Mouse (Mus musculus) myocyte (in vitro differentiated cells): ENCODE results near the gene Rapgef1. TPM values are rescaled to one million over a fixed set of nuclear protein-coding genes. Genes with fewer than 3 reads are reported as not detected.

Experiments
- H3K27me3 ChIP-seq: one replicate; pipeline ENCODE4 v1.6.1; 2011; ENCODE audit not compliant: control insufficient read depth, insufficient read depth, insufficient read length
- H3K36me3 ChIP-seq: one replicate; pipeline ENCODE4 v1.6.1; 2011; ENCODE audit not compliant: control insufficient read depth, insufficient read depth
- H3K4me2 ChIP-seq: one replicate; pipeline ENCODE4 v1.6.1; 2011; ENCODE audit warnings: low read depth, control low read depth
- H3K4me3 ChIP-seq: one replicate; pipeline ENCODE4 v1.5.1; 2011; ENCODE audit warnings: mild to moderate bottlenecking, control low read depth, moderate library complexity
- H3K79me2 ChIP-seq: one replicate; pipeline ENCODE4 v1.6.1; 2011; ENCODE audit not compliant: control insufficient read depth, insufficient read depth
- H3ac ChIP-seq: one replicate; pipeline ENCODE4 v1.6.1; 2011; ENCODE audit not compliant: control insufficient read depth, insufficient read length
- CEBPB ChIP-seq: IDR thresholded peaks from 2 replicates; pipeline ENCODE4 v1.6.1; 2011; ENCODE audit warnings: mild to moderate bottlenecking, moderate library complexity; ENCODE audit not compliant: poor library complexity, insufficient read depth, severe bottlenecking
- E2F4 ChIP-seq: IDR thresholded peaks from one replicate; pipeline ENCODE4 v1.6.1; 2011; ENCODE audit warnings: mild to moderate bottlenecking, control low read depth, moderate library complexity; ENCODE audit not compliant: insufficient read depth
- MAX ChIP-seq: IDR thresholded peaks from one replicate; pipeline ENCODE4 v1.6.1; 2011; ENCODE audit warnings: low read depth, mild to moderate bottlenecking, control low read depth
- MYOD1 ChIP-seq, 3 experiments: IDR thresholded peaks; one replicate each; pipeline ENCODE4 v1.6.1; 2011; ENCODE audit warnings: control low read depth in 2 of 3, low read depth in 2 of 3, mild to moderate bottlenecking in 2 of 3, moderate library complexity in 1 of 3; ENCODE audit not compliant: insufficient read length in 2 of 3, control insufficient read depth in 1 of 3
- MYOG ChIP-seq, 3 experiments: IDR thresholded peaks; one replicate each; pipeline ENCODE4 v1.6.1; 2011; ENCODE audit warnings: control low read depth in 2 of 3, low read depth in 2 of 3, mild to moderate bottlenecking in 2 of 3; ENCODE audit not compliant: insufficient read length in 2 of 3, control insufficient read depth in 1 of 3, insufficient read depth in 1 of 3
- POLR2A ChIP-seq: IDR thresholded peaks from one replicate; pipeline ENCODE4 v1.6.1; 2011; ENCODE audit warnings: low read depth, mild to moderate bottlenecking, control low read depth, moderate library complexity; ENCODE audit not compliant: insufficient read length
- POLR2AphosphoS2 ChIP-seq: IDR thresholded peaks from one replicate; pipeline ENCODE4 v1.6.1; 2011; ENCODE audit warnings: low read depth, control low read depth; ENCODE audit not compliant: insufficient read length
- REST ChIP-seq: IDR thresholded peaks from one replicate; pipeline ENCODE4 v1.6.1; 2011; ENCODE audit warnings: mild to moderate bottlenecking, control low read depth, moderate library complexity; ENCODE audit not compliant: insufficient read depth, insufficient read length
- SRF ChIP-seq: IDR thresholded peaks from one replicate; pipeline ENCODE4 v1.6.1; 2011; ENCODE audit warnings: low read depth; ENCODE audit not compliant: control insufficient read depth, insufficient read length
- TCF12 ChIP-seq: IDR thresholded peaks from one replicate; pipeline ENCODE4 v1.6.1; 2011; ENCODE audit warnings: mild to moderate bottlenecking, control low read depth; ENCODE audit not compliant: poor library complexity, insufficient read depth, severe bottlenecking
- TCF3 ChIP-seq: IDR thresholded peaks from one replicate; pipeline ENCODE4 v1.6.1; 2011; ENCODE audit warnings: low read depth, control low read depth; ENCODE audit not compliant: insufficient read length
- USF1 ChIP-seq: IDR thresholded peaks from one replicate; pipeline ENCODE4 v1.6.1; 2011; ENCODE audit warnings: low read depth, mild to moderate bottlenecking, control low read depth, moderate library complexity
- polyA plus RNA-seq: library from polyadenylated mRNA; unstranded; fragments of >200 nt; fragmentation: generic; extraction: Trizol; gene quantifications from one replicate; pipeline ENCODE4 v1.2.1, GENCODE M21; 2012; ENCODE audit warnings: missing spikeins

The Rapgef1 gene
- polyA plus RNA-seq, 1 experiment: 74.5 TPM

GRCm38 (mm10) chr2:29674545-29674944 lies 55.0 kb downstream of the Rapgef1 start:
- Histone ChIP-seq H3K36me3 (no peaks in the 10 kb centered on the region), H3K4me2 (no peak overlapping the region), H3ac (no peak overlapping the region), H3K4me3 (no peak overlapping the region), H3K79me2 (peaks cover 45% of the 10 kb centered on the region), H3K27me3 (no peaks in the 10 kb centered on the region)
- TF ChIP-seq E2F4: no peak
- TF ChIP-seq POLR2A: no peak
- TF ChIP-seq TCF12: no peak
- TF ChIP-seq MYOG (IDR thresholded peaks at IDR 0.05; ENCODE audit: control insufficient read depth in 1 of 3, insufficient read depth in 1 of 3, insufficient read length in 2 of 3, low read depth in 2 of 3): no peak
- no peak for TF ChIP-seq MYOD1 (IDR thresholded peaks at IDR 0.05; ENCODE audit: control insufficient read depth in 1 of 3, insufficient read length in 2 of 3, low read depth in 2 of 3)
- TF ChIP-seq USF1: no peak
- no peak for TF ChIP-seq POLR2AphosphoS2
- TF ChIP-seq CEBPB: no peak
- no peak for TF ChIP-seq TCF3
- no peak for TF ChIP-seq MAX

GRCm38 (mm10) chr2:29675846-29676245 lies 56.3 kb downstream of the Rapgef1 start:
- TF ChIP-seq POLR2A (no peak), POLR2AphosphoS2 (no peak), MYOG (IDR thresholded peaks at IDR 0.05; ENCODE audit: control insufficient read depth in 1 of 3, insufficient read depth in 1 of 3, insufficient read length in 2 of 3, low read depth in 2 of 3) (no peak), CEBPB (no peak), E2F4 (no peak), USF1 (no peak), REST (no peak), TCF3 (no peak), MYOD1 (IDR thresholded peaks at IDR 0.05; ENCODE audit: control insufficient read depth in 1 of 3, insufficient read length in 2 of 3, low read depth in 2 of 3) (no peak), MAX (no peak), SRF (no peak), TCF12 (no peak)
- peaks cover 45% of the 10 kb centered on the region for H3K79me2 ChIP-seq
- H3K27me3 ChIP-seq: no peaks in the 10 kb centered on the region
- H3K4me2 ChIP-seq: no peak overlapping the region
- H3ac ChIP-seq: no peak overlapping the region
- no peaks in the 10 kb centered on the region for H3K36me3 ChIP-seq
- H3K4me3 ChIP-seq: no peak overlapping the region

GRCm38 (mm10) chr2:29676513-29676912 lies 57.0 kb downstream of the Rapgef1 start:
- Histone ChIP-seq H3K36me3 (no peaks in the 10 kb centered on the region), H3K4me2 (no peak overlapping the region), H3K27me3 (no peaks in the 10 kb centered on the region), H3K79me2 (peaks cover 45% of the 10 kb centered on the region), H3K4me3 (no peak overlapping the region), H3ac (no peak overlapping the region)
- no peak for TF ChIP-seq TCF3
- no peak for TF ChIP-seq POLR2AphosphoS2
- TF ChIP-seq POLR2A: no peak
- TF ChIP-seq CEBPB: no peak
- TF ChIP-seq TCF12: no peak
- no peak for TF ChIP-seq REST
- no peak for TF ChIP-seq MYOD1 (IDR thresholded peaks at IDR 0.05; ENCODE audit: control insufficient read depth in 1 of 3, insufficient read length in 2 of 3, low read depth in 2 of 3)
- TF ChIP-seq MYOG (IDR thresholded peaks at IDR 0.05; ENCODE audit: control insufficient read depth in 1 of 3, insufficient read depth in 1 of 3, insufficient read length in 2 of 3, low read depth in 2 of 3): no peak
- TF ChIP-seq E2F4: no peak
- TF ChIP-seq USF1: no peak
- no peak for TF ChIP-seq MAX

- H3K36me3 ChIP-seq: no peaks in the 10 kb centered on the region
- TF ChIP-seq MYOG (IDR thresholded peaks at IDR 0.05; ENCODE audit: control insufficient read depth in 1 of 3, insufficient read depth in 1 of 3, insufficient read length in 2 of 3, low read depth in 2 of 3) (no peak), POLR2AphosphoS2 (no peak), CEBPB (no peak), TCF3 (no peak), MAX (no peak), MYOD1 (IDR thresholded peaks at IDR 0.05; ENCODE audit: control insufficient read depth in 1 of 3, insufficient read length in 2 of 3, low read depth in 2 of 3) (no peak)
- no peaks in the 10 kb centered on the region for H3K27me3 ChIP-seq
- H3ac ChIP-seq: no peak overlapping the region
- H3K79me2 ChIP-seq: peaks cover 36% of the 10 kb centered on the region
- H3K4me3 ChIP-seq: no peak overlapping the region
- no peak overlapping the region for H3K4me2 ChIP-seq
These were observed 58.3 kb downstream of the Rapgef1 start for GRCm38 (mm10) chr2:29677842-29678241.

- H3K4me3 ChIP-seq: no peak overlapping the region
- no peak overlapping the region for H3K4me2 ChIP-seq
- H3K27me3 ChIP-seq: no peaks in the 10 kb centered on the region
- no peak overlapping the region for H3ac ChIP-seq
- TF ChIP-seq POLR2AphosphoS2 (no peak), USF1 (no peak), E2F4 (no peak)
- H3K36me3 ChIP-seq: no peaks in the 10 kb centered on the region
- H3K79me2 ChIP-seq: peaks cover 31% of the 10 kb centered on the region
These were observed 59.0 kb downstream of the Rapgef1 start for GRCm38 (mm10) chr2:29678524-29678923.
